Mouse (Mus musculus): ENCODE data around the gene Ehmt1. TPM values are rescaled to one million over a fixed set of nuclear protein-coding genes. Genes with fewer than 3 reads are reported as not detected.
A peak's percentile ranks its signal among the peaks of the same experiment; 100 is the strongest.

The Ehmt1 gene
- polyA plus RNA-seq, 1 experiment from 2014 or later = 124 TPM

- WGBS = 91% methylated on average over 5 of the region's 5 CpGs
- H3K4me1 ChIP-seq = peaks cover 5% of the 10 kb centered on the region; the same call in 1 of the 2 replicates
- no peak overlapping the region for H3K4me3 ChIP-seq
- H3K4me2 ChIP-seq (replicated peaks) = no peak overlapping the region
- ATAC-seq (ENCODE audit: insufficient number of reproducible peaks, insufficient read depth, low FRiP score, low TSS enrichment) = no peak
- H3K36me3 ChIP-seq = no peaks in the 10 kb centered on the region
- no peak overlapping the region for H3K9ac ChIP-seq
- H3K27me3 ChIP-seq = peaks cover 5% of the 10 kb centered on the region; the same call in 1 of the 2 replicates
- H3K9me3 ChIP-seq = no peaks in the 10 kb centered on the region
- H3K27ac ChIP-seq = no peak overlapping the region
These were observed 10.2 kb upstream of the Ehmt1 start for GRCm38 (mm10) chr2:24929593-24929992.

- no peaks in the 10 kb centered on the region for H3K36me3 ChIP-seq
- no peak overlapping the region for H3K4me2 ChIP-seq (replicated peaks)
- peaks cover under 1% of the 10 kb centered on the region; the same call in 1 of the 2 replicates for H3K4me1 ChIP-seq
- no peaks in the 10 kb centered on the region for H3K9me3 ChIP-seq
- H3K4me3 ChIP-seq = no peak overlapping the region
- no peak for ATAC-seq (ENCODE audit: insufficient number of reproducible peaks, insufficient read depth, low FRiP score, low TSS enrichment)
- H3K27ac ChIP-seq = no peak overlapping the region
- 46% methylated on average over 2 of the region's 2 CpGs for WGBS
- H3K27me3 ChIP-seq = peaks cover 2% of the 10 kb centered on the region; the same call in 1 of the 2 replicates
- no peak overlapping the region for H3K9ac ChIP-seq
These were observed 9.7 kb upstream of the Ehmt1 start for GRCm38 (mm10) chr2:24929119-24929518.

- Histone ChIP-seq H3K9ac (no peak overlapping the region), H3K4me3 (no peak overlapping the region), H3K4me1 (no peaks in the 10 kb centered on the region), H3K9me3 (no peaks in the 10 kb centered on the region), H3K27ac (peak overlapping the region; percentile 50; the same call in 1 of the 2 replicates), H3K4me2 (replicated peaks) (no peak overlapping the region), H3K27me3 (no peaks in the 10 kb centered on the region), H3K36me3 (no peaks in the 10 kb centered on the region)
- WGBS = 61% methylated on average over 4 of the region's 4 CpGs
- ATAC-seq (ENCODE audit: insufficient number of reproducible peaks, insufficient read depth, low FRiP score, low TSS enrichment) = peak; percentile 53; the same call in 1 of the 2 replicates
These were observed 8.5 kb upstream of the Ehmt1 start for GRCm38 (mm10) chr2:24927810-24928479.

- Histone ChIP-seq H3K27ac (no peak overlapping the region), H3K36me3 (no peaks in the 10 kb centered on the region), H3K4me2 (replicated peaks) (no peak overlapping the region), H3K9me3 (no peaks in the 10 kb centered on the region), H3K4me3 (no peak overlapping the region), H3K27me3 (no peaks in the 10 kb centered on the region), H3K9ac (no peak overlapping the region), H3K4me1 (no peaks in the 10 kb centered on the region)
- WGBS = 77% methylated on average over 7 of the region's 7 CpGs
- ATAC-seq (ENCODE audit: insufficient number of reproducible peaks, insufficient read depth, low FRiP score, low TSS enrichment) = no peak
These were observed 7.5 kb upstream of the Ehmt1 start for GRCm38 (mm10) chr2:24926965-24927358.

- Histone ChIP-seq H3K9me3 (no peaks in the 10 kb centered on the region), H3K27me3 (no peaks in the 10 kb centered on the region), H3K9ac (no peak overlapping the region), H3K4me1 (no peaks in the 10 kb centered on the region), H3K4me2 (replicated peaks) (no peak overlapping the region), H3K4me3 (no peak overlapping the region), H3K36me3 (no peaks in the 10 kb centered on the region), H3K27ac (no peak overlapping the region)
- WGBS = 80% methylated on average over 9 of the region's 9 CpGs
- no peak for ATAC-seq (ENCODE audit: insufficient number of reproducible peaks, insufficient read depth, low FRiP score, low TSS enrichment)
These were observed 7.0 kb upstream of the Ehmt1 start for GRCm38 (mm10) chr2:24926345-24926964.

- no peak overlapping the region for H3K4me2 ChIP-seq (replicated peaks)
- H3K4me3 ChIP-seq = no peak overlapping the region
- H3K9ac ChIP-seq = no peak overlapping the region
- ATAC-seq (ENCODE audit: insufficient number of reproducible peaks, insufficient read depth, low FRiP score, low TSS enrichment) = no peak
- no peak overlapping the region for H3K27ac ChIP-seq
- 83% methylated on average over 8 of the region's 8 CpGs for WGBS
- H3K27me3 ChIP-seq = no peaks in the 10 kb centered on the region
- no peaks in the 10 kb centered on the region for H3K9me3 ChIP-seq
- H3K4me1 ChIP-seq = no peaks in the 10 kb centered on the region
- H3K36me3 ChIP-seq = no peaks in the 10 kb centered on the region
These were observed 5.9 kb upstream of the Ehmt1 start for GRCm38 (mm10) chr2:24925284-24925683.

- 55% methylated on average over 2 of the region's 2 CpGs for WGBS
These were observed 4.1 kb upstream of the Ehmt1 start for GRCm38 (mm10) chr2:24923561-24923960.

GRCm38 (mm10) chr2:24919839-24920175 is 393 bp upstream of the Ehmt1 start:
- H3K27ac ChIP-seq = peak overlapping the region; percentile 97
- peak overlapping the region; percentile 81 for H3K4me2 ChIP-seq (replicated peaks)
- H3K9ac ChIP-seq = peak overlapping the region; percentile 99
- peaks cover 12% of the 10 kb centered on the region for H3K4me1 ChIP-seq
- H3K36me3 ChIP-seq = no peaks in the 10 kb centered on the region
- 9% methylated on average over 8 of the region's 8 CpGs for WGBS
- no peaks in the 10 kb centered on the region for H3K9me3 ChIP-seq
- H3K27me3 ChIP-seq = no peaks in the 10 kb centered on the region
- peak; percentile 57 for ATAC-seq (ENCODE audit: insufficient number of reproducible peaks, insufficient read depth, low FRiP score, low TSS enrichment)
- H3K4me3 ChIP-seq = peak overlapping the region; percentile 97

More at GRCm38 (mm10) chr2:24923561-24923960, 4.1 kb upstream of the Ehmt1 start:
- no peaks in the 10 kb centered on the region for H3K36me3 ChIP-seq
- H3K27me3 ChIP-seq = no peaks in the 10 kb centered on the region
- no peak overlapping the region for H3K9ac ChIP-seq
- no peak overlapping the region for H3K4me2 ChIP-seq (replicated peaks)
- no peak for ATAC-seq (ENCODE audit: insufficient number of reproducible peaks, insufficient read depth, low FRiP score, low TSS enrichment)
- no peaks in the 10 kb centered on the region for H3K9me3 ChIP-seq
- no peaks in the 10 kb centered on the region for H3K4me1 ChIP-seq
- H3K27ac ChIP-seq = no peak overlapping the region
- no peak overlapping the region for H3K4me3 ChIP-seq

- Histone ChIP-seq H3K4me2 (replicated peaks) (no peak overlapping the region), H3K4me1 (peaks cover 12% of the 10 kb centered on the region), H3K4me3 (no peak overlapping the region), H3K27me3 (no peaks in the 10 kb centered on the region), H3K9me3 (no peaks in the 10 kb centered on the region), H3K36me3 (peaks cover 7% of the 10 kb centered on the region), H3K27ac (no peak overlapping the region), H3K9ac (no peak overlapping the region)
- whole genome bisulfite sequencing = 91% methylated on average over 3 of the region's 3 CpGs
- no peak for ATAC-seq (ENCODE audit: insufficient number of reproducible peaks, insufficient read depth, low FRiP score, low TSS enrichment)
These were observed 4.7 kb downstream of the Ehmt1 start for GRCm38 (mm10) chr2:24914762-24915161.

GRCm38 (mm10) chr2:24912589-24912988 is 6.8 kb downstream of the Ehmt1 start:
- H3K36me3 ChIP-seq = peaks cover 7% of the 10 kb centered on the region
- ATAC-seq (ENCODE audit: insufficient number of reproducible peaks, insufficient read depth, low FRiP score, low TSS enrichment) = no peak
- no peaks in the 10 kb centered on the region for H3K27me3 ChIP-seq

GRCm38 (mm10) chr2:24912189-24912588 is 7.2 kb downstream of the Ehmt1 start:
- no peak overlapping the region for H3K9ac ChIP-seq
- no peak overlapping the region for H3K27ac ChIP-seq
- H3K9me3 ChIP-seq = no peaks in the 10 kb centered on the region
- no peak overlapping the region for H3K4me3 ChIP-seq
- H3K36me3 ChIP-seq = peaks cover 7% of the 10 kb centered on the region
- WGBS = 94% methylated on average over 4 of the region's 4 CpGs
- peaks cover 2% of the 10 kb centered on the region; the same call in 1 of the 2 replicates for H3K4me1 ChIP-seq
- ATAC-seq (ENCODE audit: insufficient number of reproducible peaks, insufficient read depth, low FRiP score, low TSS enrichment) = no peak
- no peaks in the 10 kb centered on the region for H3K27me3 ChIP-seq
- H3K4me2 ChIP-seq (replicated peaks) = no peak overlapping the region

More at GRCm38 (mm10) chr2:24912589-24912988, 6.8 kb downstream of the Ehmt1 start:
- Histone ChIP-seq H3K4me3 (no peak overlapping the region), H3K27ac (no peak overlapping the region), H3K4me1 (peaks cover 6% of the 10 kb centered on the region), H3K9ac (no peak overlapping the region), H3K4me2 (replicated peaks) (no peak overlapping the region), H3K9me3 (no peaks in the 10 kb centered on the region)

GRCm38 (mm10) chr2:24910481-24910880 is 8.9 kb downstream of the Ehmt1 start:
- Histone ChIP-seq H3K4me1 (peaks cover 16% of the 10 kb centered on the region), H3K36me3 (peaks cover 7% of the 10 kb centered on the region), H3K9ac (no peak overlapping the region), H3K9me3 (no peaks in the 10 kb centered on the region), H3K27ac (no peak overlapping the region), H3K27me3 (no peaks in the 10 kb centered on the region), H3K4me2 (replicated peaks) (no peak overlapping the region), H3K4me3 (no peak overlapping the region)
- 98% methylated on average over 4 of the region's 4 CpGs for WGBS
- no peak for ATAC-seq (ENCODE audit: insufficient number of reproducible peaks, insufficient read depth, low FRiP score, low TSS enrichment)
